Mouse (Mus musculus) kidney, embryonic 16.5 days (tissue): ENCODE data around the gene Gm2163. TPM values are rescaled to one million over a fixed set of nuclear protein-coding genes. Genes with fewer than 3 reads are reported as not detected.
"Not testable (repeated sequence)": the region's sequence is repeated elsewhere in the genome, so short reads cannot be mapped to it uniquely, and the experiment has no call there.

Experiments
- ATAC-seq: fragments of 200-750 bp; cut with Nextera tagmentation; 2 replicates; pipeline ENCODE4 v1.8.0; 2017; ENCODE audit warnings: moderate TSS enrichment; ENCODE audit not compliant: low FRiP score, low TSS enrichment
- H3K27ac ChIP-seq: fragments of 300-500 bp; sonication (generic); 2 replicates; pipeline ENCODE4 v1.5.1; 2014; ENCODE audit warnings: low read length
- H3K27me3 ChIP-seq: fragments of 300-500 bp; sonication (generic); 2 replicates; pipeline ENCODE4 v1.6.1; 2014; ENCODE audit warnings: low read length, control low read depth, mixed read lengths; ENCODE audit not compliant: insufficient read depth
- H3K36me3 ChIP-seq: fragments of 300-500 bp; sonication (generic); 2 replicates; pipeline ENCODE4 v1.6.1; 2014; ENCODE audit warnings: low read length, control low read depth, mixed read lengths; ENCODE audit not compliant: insufficient read depth
- H3K4me1 ChIP-seq: fragments of 300-500 bp; sonication (generic); 2 replicates; pipeline ENCODE4 v1.6.1; 2014; ENCODE audit warnings: low read length, control low read depth, mixed read lengths; ENCODE audit not compliant: insufficient read depth
- H3K4me2 ChIP-seq: fragments of 300-500 bp; sonication (generic); replicated peaks from 2 replicates; pipeline ENCODE4 v1.6.1; 2014; ENCODE audit warnings: low read depth, low read length
- H3K4me3 ChIP-seq: fragments of 300-500 bp; sonication (generic); 2 replicates; pipeline ENCODE4 v1.5.1; 2014; ENCODE audit warnings: mild to moderate bottlenecking, low read length
- H3K9ac ChIP-seq: fragments of 300-500 bp; sonication (generic); replicated peaks from 2 replicates; pipeline ENCODE4 v1.6.1; 2014; ENCODE audit warnings: low read length
- H3K9me3 ChIP-seq: fragments of 300-500 bp; sonication (generic); 2 replicates; pipeline ENCODE4 v1.6.1; 2016; ENCODE audit warnings: low read length, control low read depth
- WGBS: fragments of 180-500 bp; shearing (Covaris S2); extraction: QIAGEN DNeasy Blood & Tissue Kit; methylation state at CpG from one replicate; pipeline ENCODE4 v1.1.7; 2014; 5-methylcytosine and 5-hydroxymethylcytosine counted together
- polyA plus RNA-seq: library from polyadenylated mRNA; unstranded; fragments of >200 nt; fragmentation: Nextera tagmentation; extraction: Ambion mirVana; gene quantifications from 2 replicates; pipeline ENCODE4 v1.2.1, GENCODE M21; 2015

The Gm2163 gene
- not detected in 2 replicates for polyA plus RNA-seq

DNA sequence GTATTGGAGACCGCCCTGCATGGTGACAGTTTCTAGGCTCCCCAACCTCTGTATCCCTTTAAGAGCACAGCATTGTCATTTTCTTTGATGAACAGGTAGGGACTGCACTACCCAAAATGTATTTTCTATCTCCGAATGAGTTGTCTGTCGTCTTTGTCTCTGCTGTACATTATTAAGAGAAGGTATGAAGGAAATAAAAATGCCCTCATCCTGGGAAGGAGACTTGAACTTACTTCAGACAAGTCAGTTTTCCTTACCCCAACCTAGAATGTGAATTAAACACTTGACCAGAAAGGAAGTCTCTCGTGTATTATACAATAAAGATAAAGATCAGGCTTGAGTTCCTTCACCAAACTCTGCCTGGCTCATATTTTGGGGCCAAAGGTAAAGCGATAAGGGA lies at the start of gene Gm2163:
Gene Gm2163 (plus strand): TSS at position 301 of the 400 bp plus-strand sequence.
- no CpG with 5 or more reads among the region's 5 CpGs for WGBS
- ATAC-seq, H3K9me3 ChIP-seq, H3K27ac ChIP-seq, H3K4me1 ChIP-seq, H3K4me3 ChIP-seq, H3K27me3 ChIP-seq, H3K9ac ChIP-seq, H3K36me3 ChIP-seq, H3K4me2 ChIP-seq: not testable (repeated sequence)

DNA sequence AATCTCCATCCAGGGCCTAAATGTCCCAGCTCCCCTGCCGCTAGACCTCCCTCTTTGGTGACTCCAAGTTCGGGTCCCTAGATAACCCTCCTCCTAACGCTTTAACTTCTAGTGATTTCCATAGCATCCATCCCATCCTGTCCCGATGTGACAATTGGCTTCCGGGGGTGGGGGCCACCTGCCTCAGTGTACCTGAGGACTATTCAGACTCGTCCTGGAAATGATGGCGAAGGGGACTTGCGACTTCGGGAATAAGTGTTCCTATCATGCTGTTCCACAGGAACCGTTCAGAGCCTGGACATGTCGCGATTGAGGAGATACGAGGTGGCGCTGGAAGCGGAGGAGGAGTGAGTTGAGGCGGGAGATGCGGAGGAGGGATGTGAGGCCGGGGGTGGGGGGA lies 27.5 kb upstream of the Gm2163 start, which contains the start of gene Gm21586:
Gene Gm21586 (plus strand): TSS at position 301 of the 400 bp plus-strand sequence.
- not testable (repeated sequence) for H3K4me1 ChIP-seq, ATAC-seq, H3K4me2 ChIP-seq, H3K27me3 ChIP-seq, H3K36me3 ChIP-seq, H3K9me3 ChIP-seq, H3K27ac ChIP-seq, H3K9ac ChIP-seq, H3K4me3 ChIP-seq
- WGBS = no CpG with 5 or more reads among the region's 18 CpGs

DNA sequence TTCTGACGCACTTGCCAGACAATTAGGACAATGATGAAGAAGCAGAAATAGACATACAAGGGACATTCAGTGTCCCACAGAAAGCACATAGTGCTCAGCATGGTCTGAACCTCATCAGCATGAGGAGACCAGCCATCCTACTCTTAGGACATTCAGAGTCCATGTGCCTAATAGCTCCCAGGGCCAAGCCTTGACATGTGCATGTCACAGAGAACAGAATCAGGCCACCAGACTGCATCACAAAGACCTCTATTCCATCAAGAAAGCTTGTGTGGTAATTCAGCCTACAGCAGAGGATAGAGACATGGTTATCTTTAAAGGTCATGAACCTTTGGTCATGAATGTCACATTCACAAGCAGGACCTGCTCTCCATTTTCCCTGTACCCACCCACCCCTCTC lies 61.5 kb downstream of the Gm2163 start, which contains the start of gene Fam205a2:
Gene Fam205a2 (minus strand): TSS at position 101 of the 400 bp plus-strand sequence.
- no CpG with 5 or more reads among the region's 1 CpGs for WGBS
- H3K27ac ChIP-seq, ATAC-seq, H3K4me1 ChIP-seq, H3K27me3 ChIP-seq, H3K9ac ChIP-seq, H3K4me2 ChIP-seq, H3K9me3 ChIP-seq, H3K36me3 ChIP-seq, H3K4me3 ChIP-seq: not testable (repeated sequence)

DNA sequence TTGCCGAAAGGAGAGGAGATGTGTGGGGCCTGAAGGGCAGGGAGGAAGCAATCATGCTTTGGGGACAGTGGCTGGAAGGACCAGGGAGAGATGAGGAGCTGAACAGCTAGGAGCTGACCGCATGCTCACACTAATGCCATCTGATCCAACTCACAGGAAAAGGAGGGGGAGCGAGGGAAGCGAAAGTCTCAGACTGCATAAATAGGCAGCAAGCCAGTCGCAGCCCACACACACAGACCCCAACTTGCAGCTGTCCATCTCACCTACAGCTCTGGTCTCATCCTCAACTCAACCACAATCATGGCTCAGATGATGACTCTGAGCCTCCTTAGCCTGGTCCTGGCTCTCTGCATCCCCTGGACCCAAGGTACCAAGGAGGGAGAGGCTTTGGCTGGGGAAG lies 145.3 kb downstream of the Gm2163 start, which contains the start of gene Gm10591:
Gene Gm10591 (plus strand): TSS at position 301 of the 400 bp plus-strand sequence.
- not testable (repeated sequence) for H3K4me1 ChIP-seq, H3K9ac ChIP-seq, H3K4me2 ChIP-seq, H3K4me3 ChIP-seq, H3K27ac ChIP-seq, H3K36me3 ChIP-seq, H3K9me3 ChIP-seq, ATAC-seq, H3K27me3 ChIP-seq
- WGBS = no CpG with 5 or more reads among the region's 5 CpGs

DNA sequence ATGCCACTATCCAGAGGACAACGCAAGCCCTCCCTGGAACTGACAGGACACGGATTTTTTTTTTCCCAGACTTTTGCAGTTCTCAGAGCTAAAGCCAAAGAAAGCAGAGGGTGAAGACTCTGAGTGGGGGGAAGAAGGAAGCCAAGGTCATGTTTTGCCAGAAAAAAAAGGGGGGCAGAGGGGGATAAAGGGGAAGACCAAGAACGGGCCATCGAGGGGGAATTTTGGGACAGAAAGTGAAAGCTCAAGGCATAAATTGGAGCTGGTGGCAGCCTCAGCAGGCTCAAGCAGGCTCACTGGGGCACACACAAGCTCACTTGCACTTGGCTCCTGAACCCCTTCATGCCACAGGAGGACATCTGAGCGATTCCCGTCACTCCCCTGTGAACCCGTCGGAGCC lies 162.9 kb downstream of the Gm2163 start, which contains the start of gene Gm2564:
Gene Gm2564 (plus strand): TSS at position 301 of the 400 bp plus-strand sequence.
- not testable (repeated sequence) for H3K36me3 ChIP-seq, H3K27me3 ChIP-seq, H3K9ac ChIP-seq, H3K4me3 ChIP-seq, H3K27ac ChIP-seq, H3K4me2 ChIP-seq, ATAC-seq, H3K4me1 ChIP-seq, H3K9me3 ChIP-seq
- WGBS = no CpG with 5 or more reads among the region's 8 CpGs

Other genes starting within 250 kb of the Gm2163 start
- gene Gm10600, start 226.1 kb upstream of the Gm2163 start, polyA plus RNA-seq = not detected in 2 replicates
- gene Ccl21b, start 211.0 kb upstream of the Gm2163 start, polyA plus RNA-seq = 0.64 and 0.65 TPM in 2 replicates
- not detected in 2 replicates for gene Gm21953, start 172.5 kb upstream of the Gm2163 start, polyA plus RNA-seq
- not detected in 2 replicates for gene Fam205a3, start 148.4 kb upstream of the Gm2163 start, polyA plus RNA-seq
- not detected in 2 replicates for gene Gm21586, start 27.4 kb upstream of the Gm2163 start, polyA plus RNA-seq
- gene Fam205a2, start 61.4 kb downstream of the Gm2163 start, polyA plus RNA-seq = not detected in 2 replicates
- gene Gm10591, start 145.4 kb downstream of the Gm2163 start, polyA plus RNA-seq = 0.64 and 0.65 TPM in 2 replicates
- 0.26 and 0.30 TPM in 2 replicates for gene Gm2564, start 163.0 kb downstream of the Gm2163 start, polyA plus RNA-seq
- gene Ccl27b, start 188.5 kb downstream of the Gm2163 start, polyA plus RNA-seq = not detected in 2 replicates
- gene Il11ra2, start 195.1 kb downstream of the Gm2163 start, polyA plus RNA-seq = not detected in 2 replicates